Mouse (Mus musculus) lung, adult 2 months (tissue): ENCODE data around the gene Ly6g6d.

Source experiments
- CTCF ChIP-seq: fragments of 200-500 bp; IDR thresholded peaks from 2 replicates; pipeline ENCODE4 v1.5.1; 2011; ENCODE audit warnings: mild to moderate bottlenecking, low read length, control low read depth; ENCODE audit not compliant: insufficient read depth
- POLR2A ChIP-seq: fragments of 200-500 bp; IDR thresholded peaks from 2 replicates; pipeline ENCODE4 v1.6.1; 2011; ENCODE audit warnings: low read depth, mild to moderate bottlenecking, control low read depth, low read length, borderline replicate concordance; ENCODE audit errors: extremely low read depth

DNA sequence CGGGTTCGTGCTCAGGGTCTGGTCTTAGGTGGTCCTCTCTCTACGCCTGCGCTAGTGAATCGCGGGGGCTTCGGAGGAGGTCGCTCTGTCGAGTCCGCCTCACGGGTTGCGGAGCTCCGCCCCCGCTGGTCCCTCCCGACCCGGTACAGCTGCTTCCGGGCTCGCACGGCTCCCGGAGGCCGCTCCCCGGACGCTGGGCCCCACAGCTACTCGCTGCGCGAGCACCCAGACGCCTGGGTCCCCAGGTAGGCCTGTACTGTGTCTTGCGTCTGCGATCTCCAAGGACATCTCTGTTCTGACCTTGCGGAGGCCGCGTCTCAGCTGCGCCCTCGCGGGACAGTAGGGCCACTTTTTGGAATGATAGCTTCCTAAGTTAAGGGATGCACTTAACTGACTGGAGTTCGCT, 48.3 kb upstream of the Ly6g6d start, which contains the start of gene D17H6S53E:
- TF ChIP-seq POLR2A, result peak; percentile 75
- no peak for TF ChIP-seq CTCF
